Mouse (Mus musculus): ENCODE data around the gene Lgr5. TPM values are rescaled to one million over a fixed set of nuclear protein-coding genes. Genes with fewer than 3 reads are reported as not detected.

Lgr5 gene
- total and polyA plus RNA-seq, 3 experiments = 0.11 TPM; not detected in 2

DNA sequence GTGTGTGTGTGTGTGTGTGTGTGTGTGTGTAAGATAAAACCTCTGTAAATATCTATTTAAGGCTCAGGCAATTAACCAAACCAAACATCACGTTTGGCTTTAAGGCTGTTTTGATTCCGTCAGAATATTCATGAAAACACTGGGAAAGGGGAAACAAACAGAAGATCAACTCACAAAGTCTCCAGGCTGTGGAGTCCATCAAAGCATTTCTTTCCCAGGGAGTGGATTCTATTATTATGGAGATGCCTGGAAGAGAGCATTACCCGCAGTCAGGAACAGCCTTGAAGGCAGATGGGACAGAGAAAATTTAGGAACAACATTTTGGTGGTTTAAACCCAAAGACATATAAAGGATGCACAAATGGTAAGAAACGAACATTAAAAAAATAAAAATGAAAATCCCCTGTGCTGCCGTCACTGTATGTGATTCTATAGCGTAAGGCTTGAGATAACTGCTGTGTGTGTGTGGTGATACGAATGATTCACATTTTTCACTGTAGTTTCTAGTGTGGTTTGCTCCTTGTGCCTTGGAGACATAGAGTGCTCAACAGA is 112.5 kb downstream of the Lgr5 start:
- Histone ChIP-seq H3K4me1 (ENCODE audit: insufficient read depth, low read depth, low read length) (no peaks in the 10 kb centered on the region), H3K9me3 (replicated peaks) (no peaks in the 10 kb centered on the region; the same call in 1 of the 2 replicates), H3K4me3 (ENCODE audit: low read depth, low read length) (no peak overlapping the region), H3K36me3 (replicated peaks) (no peaks in the 10 kb centered on the region), H3K27me3 (ENCODE audit: insufficient read depth, low read length) (no peaks in the 10 kb centered on the region)
- ATAC-seq (ENCODE audit: extremely low read depth, insufficient number of reproducible peaks, low FRiP score, poor library complexity, severe bottlenecking) = no peak
- no peak for DNase-seq (ENCODE audit: low spot score)
- no peak for TF ChIP-seq GATA2 (IDR thresholded peaks at IDR 0.05; ENCODE audit: borderline replicate concordance, low read depth, low read length)
- TF ChIP-seq GATA1 (IDR thresholded peaks at IDR 0.05; ENCODE audit: borderline replicate concordance, low read length) = no peak
- no peak for TF ChIP-seq TAL1 (conservative IDR thresholded peaks at IDR 0.05; ENCODE audit: low read depth, low read length)
- TF ChIP-seq CTCF (IDR thresholded peaks at IDR 0.05; ENCODE audit: low read depth, low read length) = no peak
- no peak for TF ChIP-seq POLR2AphosphoS5 (IDR thresholded peaks at IDR 0.05; ENCODE audit: insufficient replicate concordance, low read depth, low read length)

DNA sequence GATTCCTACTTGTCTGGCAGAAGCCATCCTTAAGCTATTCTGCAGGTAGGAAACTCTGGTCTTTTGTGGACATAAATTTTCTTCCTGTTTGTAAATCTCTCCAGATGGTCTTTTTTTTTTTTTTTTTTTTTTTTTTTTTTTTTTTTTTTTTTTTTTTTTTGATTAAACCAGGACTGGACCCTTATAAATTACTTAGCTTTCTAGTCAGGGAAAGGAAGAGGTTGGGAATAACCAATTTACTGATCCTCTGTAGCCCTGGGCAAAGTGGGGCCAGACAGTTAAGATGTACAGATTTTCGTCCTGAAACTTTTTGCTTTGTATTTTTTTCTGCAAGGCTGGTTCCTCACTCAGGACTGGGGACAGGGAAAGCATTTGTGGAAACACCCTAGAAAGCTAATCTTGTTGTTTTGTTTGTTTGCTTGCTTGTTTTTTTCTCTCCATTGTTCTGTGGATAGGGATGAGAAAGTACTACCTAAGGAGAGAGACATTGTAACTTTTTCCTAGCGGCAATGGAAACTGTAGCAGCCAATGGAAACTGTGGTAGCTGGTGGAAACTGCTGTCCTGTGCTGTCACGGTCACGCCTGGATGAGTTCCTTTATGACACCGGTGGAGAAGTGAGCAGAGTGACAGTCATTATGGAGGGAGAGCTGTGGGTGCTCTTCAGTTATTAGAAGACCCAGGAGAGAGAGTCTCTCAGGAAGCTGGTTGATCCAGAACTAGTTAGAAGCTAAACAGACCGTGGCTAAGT is 114.2 kb downstream of the Lgr5 start:
- Histone ChIP-seq H3K4me1 (ENCODE audit: insufficient read depth, low read depth, low read length) (no peaks in the 10 kb centered on the region), H3K9me3 (replicated peaks) (no peaks in the 10 kb centered on the region; the same call in 1 of the 2 replicates), H3K36me3 (replicated peaks) (no peaks in the 10 kb centered on the region), H3K4me3 (ENCODE audit: low read depth, low read length) (no peak overlapping the region), H3K27me3 (ENCODE audit: insufficient read depth, low read length) (no peaks in the 10 kb centered on the region)
- no peak for TF ChIP-seq GATA2 (IDR thresholded peaks at IDR 0.05; ENCODE audit: borderline replicate concordance, low read depth, low read length)
- no peak for TF ChIP-seq GATA1 (IDR thresholded peaks at IDR 0.05; ENCODE audit: borderline replicate concordance, low read length)
- no peak for DNase-seq (ENCODE audit: low spot score)
- no peak for ATAC-seq (ENCODE audit: extremely low read depth, insufficient number of reproducible peaks, low FRiP score, poor library complexity, severe bottlenecking)

DNA sequence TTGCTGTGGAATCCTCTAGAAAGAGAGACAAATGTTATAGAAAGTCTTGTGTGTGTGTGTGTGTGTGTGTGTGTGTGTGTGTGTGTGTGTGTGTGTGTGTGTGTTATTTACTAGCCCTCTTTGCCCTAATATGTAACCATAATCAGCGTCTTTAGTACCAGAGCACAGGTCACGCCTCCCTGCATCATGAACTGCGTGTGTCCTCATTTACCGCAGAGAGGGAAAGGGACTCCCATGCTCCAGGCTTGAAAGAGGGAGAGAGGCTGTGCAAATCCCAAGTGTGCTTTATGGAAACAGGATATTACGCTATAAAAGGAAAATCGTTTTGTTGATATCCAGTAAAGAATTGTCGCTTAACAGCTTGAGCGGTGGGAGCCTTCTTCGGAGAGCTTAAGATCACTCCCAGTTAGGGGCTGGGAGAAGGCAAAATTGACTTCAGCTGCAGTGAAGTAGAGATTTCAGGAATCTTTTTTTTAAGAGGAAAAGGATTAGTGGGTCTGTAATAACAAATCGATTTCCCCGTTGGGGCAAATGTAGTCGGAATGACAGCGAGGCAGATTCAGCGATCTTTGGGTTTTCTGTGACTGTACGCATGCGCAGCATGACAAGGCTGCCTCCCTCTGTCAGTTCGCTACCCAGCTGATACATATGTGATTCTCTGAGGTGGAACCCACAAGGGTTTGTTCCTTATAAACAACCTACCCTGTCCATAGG is 116.8 kb downstream of the Lgr5 start:
- Histone ChIP-seq H3K4me3 (ENCODE audit: low read depth, low read length) (no peak overlapping the region), H3K36me3 (replicated peaks) (no peaks in the 10 kb centered on the region), H3K4me1 (ENCODE audit: insufficient read depth, low read depth, low read length) (no peaks in the 10 kb centered on the region), H3K27me3 (ENCODE audit: insufficient read depth, low read length) (no peaks in the 10 kb centered on the region), H3K9me3 (replicated peaks) (no peaks in the 10 kb centered on the region)
- ATAC-seq (ENCODE audit: extremely low read depth, insufficient number of reproducible peaks, low FRiP score, poor library complexity, severe bottlenecking) = no peak
- DNase-seq (ENCODE audit: low spot score) = no peak
- no peak for TF ChIP-seq POLR2AphosphoS5 (IDR thresholded peaks at IDR 0.05; ENCODE audit: insufficient replicate concordance, low read depth, low read length)
- TF ChIP-seq TAL1 (conservative IDR thresholded peaks at IDR 0.05; ENCODE audit: low read depth, low read length) = no peak
- TF ChIP-seq CTCF (IDR thresholded peaks at IDR 0.05; ENCODE audit: low read depth, low read length) = no peak
- no peak for TF ChIP-seq GATA1 (IDR thresholded peaks at IDR 0.05; ENCODE audit: borderline replicate concordance, low read length)
- TF ChIP-seq GATA2 (IDR thresholded peaks at IDR 0.05; ENCODE audit: borderline replicate concordance, low read depth, low read length) = no peak

DNA sequence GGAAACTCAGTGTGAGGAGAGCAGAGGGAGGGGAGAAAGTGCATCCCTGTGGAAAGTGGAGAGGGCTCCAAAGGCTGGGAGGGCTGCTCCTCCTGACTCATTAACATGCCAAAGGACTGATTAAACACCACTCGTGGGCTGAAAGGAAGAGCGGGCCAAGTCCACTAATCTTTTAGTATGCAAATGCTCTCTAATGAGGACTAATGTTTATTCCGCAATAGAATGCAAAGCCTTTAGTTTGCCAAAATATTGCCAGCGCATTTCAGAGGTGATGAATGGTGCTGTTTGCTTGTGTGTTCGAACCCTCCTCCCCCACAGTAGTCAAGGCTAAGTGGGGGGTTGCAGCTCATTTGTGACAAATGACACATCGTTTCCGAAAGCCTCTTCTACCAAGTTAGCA is 118.5 kb downstream of the Lgr5 start:
- ATAC-seq (ENCODE audit: extremely low read depth, insufficient number of reproducible peaks, low FRiP score, poor library complexity, severe bottlenecking) = no peak
- H3K9me3 ChIP-seq (replicated peaks) = no peaks in the 10 kb centered on the region
- H3K4me3 ChIP-seq (ENCODE audit: low read depth, low read length) = no peak overlapping the region
- no peaks in the 10 kb centered on the region for H3K36me3 ChIP-seq (replicated peaks)
- TF ChIP-seq TAL1 (conservative IDR thresholded peaks at IDR 0.05; ENCODE audit: low read depth, low read length) (no peak), CTCF (IDR thresholded peaks at IDR 0.05; ENCODE audit: low read depth, low read length) (no peak), GATA2 (IDR thresholded peaks at IDR 0.05; ENCODE audit: borderline replicate concordance, low read depth, low read length) (no peak), GATA1 (IDR thresholded peaks at IDR 0.05; ENCODE audit: borderline replicate concordance, low read length) (no peak), POLR2AphosphoS5 (IDR thresholded peaks at IDR 0.05; ENCODE audit: insufficient replicate concordance, low read depth, low read length) (no peak)
- H3K4me1 ChIP-seq (ENCODE audit: insufficient read depth, low read depth, low read length) = no peaks in the 10 kb centered on the region
- H3K27me3 ChIP-seq (ENCODE audit: insufficient read depth, low read length) = no peaks in the 10 kb centered on the region
- no peak for DNase-seq (ENCODE audit: low spot score)

DNA sequence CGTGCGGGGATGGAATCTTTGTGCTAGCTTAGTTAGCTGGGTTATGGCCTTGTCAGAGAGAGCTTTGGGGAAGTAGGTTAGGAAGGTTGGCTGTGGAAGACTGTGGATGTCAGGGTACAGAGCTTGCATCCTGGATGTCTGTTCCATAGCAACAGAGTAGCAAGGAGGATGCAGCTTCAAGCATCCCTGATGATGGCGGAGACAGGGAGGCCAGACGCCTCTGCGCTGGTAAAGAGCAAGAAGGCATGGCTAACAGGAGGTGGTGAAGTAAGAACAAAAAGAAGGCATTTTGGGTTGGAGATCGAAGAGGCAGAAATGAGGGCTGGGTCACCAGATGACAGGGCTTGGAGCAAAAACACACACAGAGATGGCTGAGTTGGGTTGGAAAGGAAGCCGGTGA is 118.9 kb downstream of the Lgr5 start:
- H3K9me3 ChIP-seq (replicated peaks) = no peaks in the 10 kb centered on the region
- H3K4me3 ChIP-seq (ENCODE audit: low read depth, low read length) = no peak overlapping the region
- TF ChIP-seq GATA2 (IDR thresholded peaks at IDR 0.05; ENCODE audit: borderline replicate concordance, low read depth, low read length) (no peak), POLR2AphosphoS5 (IDR thresholded peaks at IDR 0.05; ENCODE audit: insufficient replicate concordance, low read depth, low read length) (no peak), GATA1 (IDR thresholded peaks at IDR 0.05; ENCODE audit: borderline replicate concordance, low read length) (no peak), TAL1 (conservative IDR thresholded peaks at IDR 0.05; ENCODE audit: low read depth, low read length) (no peak), CTCF (IDR thresholded peaks at IDR 0.05; ENCODE audit: low read depth, low read length) (no peak)
- H3K4me1 ChIP-seq (ENCODE audit: insufficient read depth, low read depth, low read length) = no peaks in the 10 kb centered on the region
- ATAC-seq (ENCODE audit: extremely low read depth, insufficient number of reproducible peaks, low FRiP score, poor library complexity, severe bottlenecking) (no peak), DNase-seq (ENCODE audit: low spot score) (no peak)
- H3K36me3 ChIP-seq (replicated peaks) = no peaks in the 10 kb centered on the region
- no peaks in the 10 kb centered on the region for H3K27me3 ChIP-seq (ENCODE audit: insufficient read depth, low read length)

DNA sequence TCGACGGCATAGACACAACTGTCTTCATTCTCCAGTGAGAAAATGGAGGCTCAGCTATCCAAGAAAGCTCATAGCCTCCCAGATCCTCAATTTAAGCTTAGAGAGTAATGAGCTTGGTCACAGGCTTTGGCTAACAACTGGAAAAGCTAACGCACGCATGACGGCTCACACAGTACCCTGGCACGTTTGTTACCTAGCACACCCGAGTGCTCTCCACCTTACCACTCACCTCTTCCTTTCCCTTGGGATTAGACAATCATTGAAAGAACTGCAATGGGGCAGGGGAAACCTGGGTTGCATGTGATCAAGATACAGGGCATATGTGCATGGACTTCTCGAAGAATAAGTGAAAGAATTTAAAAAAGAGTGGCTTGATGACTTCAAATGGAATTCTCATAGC is 119.6 kb downstream of the Lgr5 start:
- Histone ChIP-seq H3K27me3 (ENCODE audit: insufficient read depth, low read length) (no peaks in the 10 kb centered on the region), H3K4me3 (ENCODE audit: low read depth, low read length) (no peak overlapping the region), H3K4me1 (ENCODE audit: insufficient read depth, low read depth, low read length) (no peaks in the 10 kb centered on the region), H3K36me3 (replicated peaks) (no peaks in the 10 kb centered on the region), H3K9me3 (replicated peaks) (no peaks in the 10 kb centered on the region)
- no peak for TF ChIP-seq POLR2AphosphoS5 (IDR thresholded peaks at IDR 0.05; ENCODE audit: insufficient replicate concordance, low read depth, low read length)
- TF ChIP-seq TAL1 (conservative IDR thresholded peaks at IDR 0.05; ENCODE audit: low read depth, low read length) = no peak
- TF ChIP-seq GATA2 (IDR thresholded peaks at IDR 0.05; ENCODE audit: borderline replicate concordance, low read depth, low read length) = no peak
- no peak for TF ChIP-seq CTCF (IDR thresholded peaks at IDR 0.05; ENCODE audit: low read depth, low read length)
- no peak for TF ChIP-seq GATA1 (IDR thresholded peaks at IDR 0.05; ENCODE audit: borderline replicate concordance, low read length)
- DNase-seq (ENCODE audit: low spot score) = no peak
- ATAC-seq (ENCODE audit: extremely low read depth, insufficient number of reproducible peaks, low FRiP score, poor library complexity, severe bottlenecking) = no peak
